Mouse (Mus musculus) bone marrow, adult 2 months (tissue): ENCODE measurements around the gene Zfc3h1.

Experiments used
- CTCF ChIP-seq: fragments of 200-500 bp; IDR thresholded peaks from 2 replicates; pipeline ENCODE4 v1.5.1; 2011; ENCODE audit warnings: low read length, control low read depth; ENCODE audit not compliant: control insufficient read depth, insufficient read depth
- POLR2A ChIP-seq: fragments of 200-500 bp; IDR thresholded peaks from 2 replicates; pipeline ENCODE4 v1.6.1; 2011; ENCODE audit warnings: low read depth, mild to moderate bottlenecking, control low read depth, low read length, borderline replicate concordance; ENCODE audit not compliant: control insufficient read depth

- TF ChIP-seq CTCF (no peak), POLR2A (no peak)
These were observed 81.0 kb downstream of the Zfc3h1 start for GRCm38 (mm10) chr10:115465778-115466177.
